Mouse (Mus musculus) G1E-ER4 (cell line): ENCODE data around the gene Ctnnbl1. TPM values are rescaled to one million over a fixed set of nuclear protein-coding genes. Genes with fewer than 3 reads are reported as not detected.

ENCODE experiments used
- GATA1 ChIP-seq: IDR thresholded peaks from one replicate; pipeline ENCODE4 v1.8.0; 2012; ENCODE audit warnings: low read length, inconsistent platforms
- polyA plus RNA-seq: library from polyadenylated mRNA; stranded (reverse); fragments of >175 nt; gene quantifications from 2 replicates; pipeline ENCODE4 v1.2.3, GENCODE M21; 2012

Gene Ctnnbl1
- polyA plus RNA-seq = 8.3 and 21.9 TPM in 2 replicates

DNA sequence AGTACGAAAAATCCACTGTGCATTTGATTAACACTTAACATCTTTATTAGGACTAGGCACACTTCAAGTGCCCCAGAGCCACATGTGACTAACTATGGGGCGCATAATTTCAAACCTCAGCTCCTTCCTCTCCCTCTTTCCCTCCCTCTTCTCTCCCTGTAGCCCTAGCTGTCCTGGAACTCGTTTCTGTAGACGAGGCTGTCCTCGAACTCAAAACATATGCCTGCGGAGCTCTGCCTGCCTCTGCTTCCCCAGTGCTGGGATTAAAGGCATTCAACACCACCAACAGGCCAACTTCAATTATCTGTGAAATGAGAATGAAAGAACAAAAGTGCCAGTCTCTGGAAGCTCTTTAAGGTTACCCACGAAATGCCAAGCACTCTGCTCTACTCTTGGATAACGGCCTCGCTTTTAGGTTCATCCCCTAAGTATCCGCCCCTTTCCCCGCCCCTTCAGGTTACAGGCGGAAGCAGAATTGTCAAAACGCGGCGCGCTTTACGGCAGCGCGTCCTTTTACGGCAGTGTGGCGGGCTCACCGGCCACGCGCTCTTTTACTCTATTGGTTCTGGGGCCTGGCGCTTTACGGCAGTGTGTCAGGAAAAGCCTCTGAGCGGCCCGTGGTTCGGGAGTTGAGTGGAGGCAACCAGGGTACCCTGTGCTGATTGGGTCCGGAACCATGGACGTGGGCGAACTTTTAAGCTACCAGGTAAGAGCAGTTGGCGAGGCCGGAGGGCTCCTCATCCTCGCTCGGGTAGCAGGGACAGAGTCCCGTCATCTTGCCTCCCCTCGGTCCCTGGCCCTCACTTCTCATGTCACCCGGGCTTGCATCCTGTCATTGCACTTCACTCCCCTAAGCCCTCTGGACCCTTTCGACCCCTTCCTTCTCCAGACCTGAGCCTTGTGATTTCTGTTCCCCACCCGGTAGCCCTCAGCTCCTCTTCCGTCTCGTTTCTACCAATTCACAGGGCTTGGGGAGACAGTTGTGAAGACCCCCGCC lies at the start of gene Ctnnbl1:
Gene Ctnnbl1 (plus strand): TSS at position 548 of the 997 bp plus-strand sequence.
- TF ChIP-seq GATA1 = no peak

DNA sequence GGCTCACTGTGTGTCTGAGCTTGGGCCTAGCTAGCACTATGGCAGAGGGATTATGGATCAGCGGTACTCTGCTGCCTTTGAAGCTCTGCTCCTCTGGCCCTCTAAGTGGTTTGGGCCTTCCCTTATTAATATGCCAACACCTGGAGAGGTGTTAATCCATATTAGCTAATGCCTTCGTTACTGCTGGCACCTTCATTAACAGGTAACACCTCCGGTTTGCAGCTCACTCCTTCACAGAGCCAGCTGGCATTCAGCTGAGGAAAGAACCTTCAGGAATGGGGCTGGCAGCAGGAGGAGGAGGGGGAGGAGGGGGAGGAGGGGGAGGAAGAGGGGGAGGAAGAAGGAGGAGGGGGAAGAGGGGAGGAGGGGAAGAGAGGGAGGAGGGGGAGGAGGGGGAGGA lies 49.7 kb upstream of the Ctnnbl1 start:
- no peak for TF ChIP-seq GATA1

- no peak for TF ChIP-seq GATA1
Observed at GRCm38 (mm10) chr2:157691266-157692105, 45.7 kb upstream of the Ctnnbl1 start.

- TF ChIP-seq GATA1 = no peak
Observed at GRCm38 (mm10) chr2:157692365-157692932, 44.8 kb upstream of the Ctnnbl1 start.

DNA sequence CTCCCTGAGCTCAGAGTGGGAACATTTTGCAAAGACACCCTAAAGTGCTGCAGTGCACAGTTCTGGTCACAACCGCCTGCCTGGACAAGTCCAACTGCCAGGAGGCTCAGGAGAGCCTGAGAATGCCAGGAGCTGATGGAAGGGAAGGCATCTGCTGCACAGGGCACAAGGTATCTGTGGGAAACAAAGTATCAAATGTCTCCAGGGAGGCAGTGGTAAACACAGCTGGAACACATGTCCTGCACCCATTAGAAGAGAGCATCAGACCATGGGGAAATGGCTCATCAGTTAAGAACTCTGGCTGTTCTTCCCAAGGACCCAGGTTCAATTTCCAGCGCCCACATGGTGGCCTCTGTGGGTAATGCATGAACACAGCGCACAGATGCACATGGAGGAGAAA lies 43.6 kb upstream of the Ctnnbl1 start:
- no peak for TF ChIP-seq GATA1

GRCm38 (mm10) chr2:157696297-157696731 lies 40.9 kb upstream of the Ctnnbl1 start:
- no peak for TF ChIP-seq GATA1

DNA sequence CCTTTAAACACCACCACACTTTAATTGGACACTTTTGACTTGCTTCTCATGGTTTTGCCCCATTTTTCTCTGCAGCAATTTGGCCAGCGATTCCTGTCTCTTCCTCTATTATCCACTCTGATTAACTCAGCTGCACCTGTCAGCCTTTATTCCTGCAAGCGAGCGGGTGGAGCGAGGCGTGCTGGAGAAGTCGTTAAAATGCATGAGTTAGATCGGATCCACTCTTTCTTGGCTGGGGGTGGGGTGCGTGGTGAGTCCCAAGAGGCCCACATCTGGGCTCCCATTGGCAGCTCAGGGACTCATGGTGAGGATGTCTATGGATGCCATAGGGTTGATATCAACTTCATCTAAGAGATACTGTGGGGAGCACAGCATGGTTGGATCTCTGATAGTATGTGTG lies 34.0 kb upstream of the Ctnnbl1 start:
- TF ChIP-seq GATA1 = no peak

GRCm38 (mm10) chr2:157704991-157705776 lies 32.0 kb upstream of the Ctnnbl1 start:
- TF ChIP-seq GATA1 = no peak

DNA sequence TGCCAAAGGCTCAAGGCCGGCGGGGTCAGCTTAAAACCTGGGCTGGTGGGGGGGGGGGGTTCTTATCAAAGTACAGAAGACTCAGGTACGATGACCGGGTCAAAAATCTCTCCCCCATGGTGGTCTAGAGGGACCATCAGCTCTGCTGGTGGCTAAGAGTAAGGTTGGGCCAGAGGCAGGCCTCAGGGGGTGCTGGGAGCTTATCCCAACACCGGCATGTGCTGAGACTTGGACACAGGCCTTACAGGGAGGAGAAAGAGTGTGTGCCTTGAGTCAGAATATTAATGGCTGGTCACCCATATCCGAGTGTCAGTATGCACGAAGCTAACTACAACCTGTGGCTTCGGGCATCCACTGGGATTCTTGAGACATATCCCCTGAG lies 31.4 kb upstream of the Ctnnbl1 start:
- no peak for TF ChIP-seq GATA1

GRCm38 (mm10) chr2:157707191-157707923 lies 29.8 kb upstream of the Ctnnbl1 start:
- TF ChIP-seq GATA1 = no peak

- TF ChIP-seq GATA1 = no peak
Observed at GRCm38 (mm10) chr2:157712677-157713076, 24.5 kb upstream of the Ctnnbl1 start.

DNA sequence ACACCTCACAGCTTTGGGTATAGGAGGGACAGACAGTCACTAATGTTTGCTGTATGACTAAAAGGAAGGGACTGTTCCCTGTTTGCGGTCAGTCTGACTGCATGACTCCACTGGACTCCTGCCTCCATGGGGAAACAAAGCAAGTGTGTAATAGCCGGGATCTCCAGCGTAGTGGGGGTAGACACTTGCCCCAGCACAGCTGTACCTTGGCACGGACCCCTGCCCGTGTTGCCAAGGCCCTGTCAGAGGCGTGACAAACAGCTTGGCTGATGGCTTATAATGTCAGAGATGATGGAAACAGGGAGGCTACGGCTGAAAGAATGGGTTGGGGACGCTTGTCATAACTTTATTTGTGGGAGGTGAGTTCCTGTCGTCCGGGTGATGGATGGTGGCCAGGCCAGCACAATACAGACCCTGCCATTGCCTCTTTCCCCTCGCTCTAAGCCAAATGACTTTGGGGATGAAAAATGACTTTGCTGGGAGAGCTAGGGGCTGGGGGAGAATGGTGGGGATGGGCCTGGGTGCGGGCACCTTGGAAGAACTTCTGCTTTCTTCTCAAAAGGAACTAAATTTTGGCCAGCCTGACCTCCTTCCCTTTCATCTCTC lies 21.5 kb upstream of the Ctnnbl1 start:
- no peak for TF ChIP-seq GATA1

- no peak for TF ChIP-seq GATA1
Observed at GRCm38 (mm10) chr2:157718441-157718840, 18.8 kb upstream of the Ctnnbl1 start.
